Mouse (Mus musculus): ENCODE results near the gene Nmnat2. TPM values are rescaled to one million over a fixed set of nuclear protein-coding genes. Genes with fewer than 3 reads are reported as not detected.
"Not testable (repeated sequence)": the region's sequence is repeated elsewhere in the genome, so short reads cannot be mapped to it uniquely, and the experiment has no call there.

The Nmnat2 gene
- polyA plus RNA-seq, 1 experiment = 1.2 TPM

DNA sequence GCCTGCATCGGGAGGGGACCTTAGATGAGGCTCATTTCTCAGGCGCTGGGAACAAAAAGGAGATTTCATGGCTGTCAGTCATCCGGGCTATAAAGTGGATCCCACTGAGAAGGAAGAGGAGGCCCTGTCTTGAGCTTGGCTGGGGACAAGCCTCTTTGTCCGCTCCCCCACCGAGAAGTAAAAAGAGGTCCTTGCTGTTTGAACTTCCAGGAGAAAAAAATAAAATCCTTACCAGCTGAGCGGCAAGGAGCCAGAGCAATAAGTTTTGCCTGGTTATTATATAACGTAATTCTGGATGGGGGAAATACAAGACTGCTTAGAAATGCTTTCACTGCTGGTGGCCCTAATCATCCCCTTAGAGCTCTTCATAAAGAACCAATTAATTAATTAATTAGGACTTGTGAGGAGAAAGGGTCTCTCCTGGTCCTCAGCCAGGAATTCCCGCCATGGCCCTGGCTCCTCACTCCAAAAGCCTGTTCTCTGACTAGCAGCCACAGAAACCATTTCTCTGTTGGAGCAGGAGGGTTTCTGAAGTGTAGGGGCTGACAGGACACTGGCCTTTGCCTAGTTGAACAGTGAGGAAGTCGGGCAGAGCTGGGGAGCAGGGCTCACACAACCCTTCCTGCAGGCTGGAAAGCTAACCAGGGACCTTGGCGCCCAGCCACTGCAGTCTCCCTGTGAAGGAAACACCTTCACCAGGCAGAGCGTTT is 99.5 kb downstream of the Nmnat2 start:
- DNase-seq (ENCODE audit: low read depth) = no peak

DNA sequence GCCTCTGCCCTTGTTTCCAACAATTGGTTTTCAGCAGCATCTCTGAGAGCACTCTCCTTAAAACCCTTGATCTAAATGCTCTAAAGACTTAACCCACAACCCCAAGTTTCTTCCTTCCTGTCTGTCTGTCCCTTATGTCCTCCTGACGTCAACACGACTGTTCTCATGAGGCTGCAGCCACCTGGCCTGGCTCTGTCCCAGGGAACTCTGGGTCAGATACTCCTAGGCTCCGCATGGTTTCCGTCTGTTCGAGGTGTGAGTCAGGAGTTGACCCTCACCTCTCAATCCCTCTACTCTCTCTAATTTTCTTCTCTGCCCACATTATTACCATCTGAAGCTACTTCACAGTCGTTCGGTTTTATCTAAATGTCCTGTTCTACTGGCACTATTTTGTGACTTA is 103.5 kb downstream of the Nmnat2 start:
- no peak for DNase-seq (ENCODE audit: low read depth)

DNA sequence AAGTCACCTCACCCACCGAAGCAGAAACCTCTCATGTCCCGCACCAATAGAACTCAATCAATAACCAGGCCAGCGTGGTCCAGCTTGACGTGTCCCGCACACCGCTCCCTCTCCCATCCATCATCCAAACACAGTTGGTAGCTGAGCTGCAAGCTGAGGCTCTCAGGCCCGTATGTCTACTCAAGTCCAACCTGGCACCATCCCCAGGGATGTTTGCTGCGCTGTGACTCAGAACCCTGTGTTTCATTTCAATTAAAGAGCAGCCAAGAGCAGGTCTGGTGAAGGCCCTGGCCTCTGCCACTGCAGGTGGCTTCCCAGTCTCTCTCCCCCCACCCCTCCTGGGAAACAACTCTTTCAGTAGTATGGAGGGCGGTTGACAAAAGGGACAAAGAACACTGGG is 104.8 kb downstream of the Nmnat2 start:
- no peak for DNase-seq (ENCODE audit: low read depth)

DNA sequence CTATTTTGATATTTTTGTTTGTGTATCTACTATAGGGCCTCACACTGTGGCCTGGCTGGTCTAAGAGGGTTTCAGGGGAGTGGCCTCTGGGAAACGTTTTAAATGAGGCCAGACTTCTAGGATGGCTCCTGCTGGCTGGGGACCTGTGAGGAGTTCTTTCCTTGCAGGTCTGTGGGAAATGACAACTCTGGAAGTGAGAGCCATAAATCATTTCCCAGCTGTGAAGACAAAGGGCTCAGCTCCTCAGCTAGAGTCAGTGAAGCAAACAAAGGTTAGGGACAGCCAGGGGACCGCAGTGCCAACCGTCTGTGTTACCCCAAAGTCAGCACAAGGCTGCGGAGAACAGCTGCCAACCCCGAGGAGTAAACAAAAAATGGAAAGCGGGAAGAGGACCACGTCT is 107.8 kb downstream of the Nmnat2 start:
- DNase-seq (ENCODE audit: low read depth) = no peak

DNA sequence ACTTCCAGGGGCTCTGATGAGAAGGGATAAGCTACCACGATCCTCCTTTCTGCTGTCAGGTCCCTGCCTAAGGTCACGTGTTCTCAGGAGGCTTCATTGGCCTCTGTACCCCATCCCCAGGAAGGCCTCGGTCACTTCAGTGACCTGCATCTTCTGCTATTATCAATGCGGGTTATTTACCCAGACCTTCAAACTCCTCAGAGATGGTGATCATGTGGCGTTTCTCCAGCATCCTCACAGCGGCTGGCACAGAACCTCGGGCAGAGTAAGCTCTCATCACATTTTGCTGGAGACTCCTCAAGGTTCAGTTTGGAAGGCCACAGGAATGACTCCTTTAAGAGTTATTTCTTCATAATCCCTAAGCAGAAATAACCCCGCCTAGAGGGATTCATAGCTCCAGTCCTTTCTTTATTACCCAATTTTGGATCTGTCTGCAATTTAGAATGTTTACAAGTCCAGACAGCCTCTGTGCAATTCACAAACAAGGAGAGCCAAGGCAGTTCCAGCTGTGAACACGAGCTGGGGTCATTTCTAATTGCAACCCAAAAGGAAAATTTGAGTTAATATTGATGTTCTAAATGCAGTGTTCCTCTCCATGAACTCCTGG is 110.1 kb downstream of the Nmnat2 start:
- no peak for DNase-seq (ENCODE audit: low read depth)

DNA sequence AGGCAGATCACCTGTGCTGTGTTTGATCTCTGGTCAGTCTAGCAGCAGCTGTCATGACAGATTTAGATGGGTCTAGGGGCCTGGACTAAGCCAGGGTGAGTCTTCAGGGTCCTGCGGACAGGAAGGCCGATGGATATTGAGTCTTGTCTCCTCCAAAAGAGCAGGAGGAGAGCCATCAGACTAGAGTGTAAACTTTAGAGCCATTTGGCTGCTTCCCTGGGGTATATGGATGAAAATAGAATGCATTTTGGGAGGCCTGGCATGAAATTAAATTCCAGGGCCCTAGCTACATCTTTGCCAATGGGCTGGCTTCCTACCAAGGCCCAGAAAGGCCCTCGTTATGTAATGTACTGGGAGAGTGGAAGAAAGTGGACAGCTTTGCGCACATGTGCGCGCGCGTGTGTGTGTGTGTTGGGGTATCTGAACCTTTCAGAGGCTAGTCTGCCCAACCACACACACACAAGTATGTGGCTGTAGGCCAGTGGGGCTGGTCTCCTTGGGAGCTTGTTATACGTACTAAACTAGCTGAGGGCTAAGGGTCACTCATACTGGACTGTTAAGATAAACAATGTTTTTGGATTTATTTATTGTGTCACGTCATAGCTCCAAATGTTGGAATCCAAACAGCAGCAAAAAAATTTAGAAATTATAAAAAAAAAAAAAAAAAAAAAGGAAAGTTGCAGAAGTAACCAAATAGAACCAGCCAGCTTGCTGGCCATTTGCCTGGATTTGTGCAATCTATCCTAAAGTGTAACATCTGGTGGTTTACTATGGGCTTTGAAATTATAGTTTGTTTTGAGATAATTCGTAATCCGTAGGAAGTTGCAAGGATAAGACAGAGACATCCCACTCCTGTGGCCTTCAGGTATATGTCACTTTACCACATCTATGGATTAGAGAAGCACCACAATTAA is 110.9 kb downstream of the Nmnat2 start:
- DNase-seq (ENCODE audit: low read depth) = no peak

DNA sequence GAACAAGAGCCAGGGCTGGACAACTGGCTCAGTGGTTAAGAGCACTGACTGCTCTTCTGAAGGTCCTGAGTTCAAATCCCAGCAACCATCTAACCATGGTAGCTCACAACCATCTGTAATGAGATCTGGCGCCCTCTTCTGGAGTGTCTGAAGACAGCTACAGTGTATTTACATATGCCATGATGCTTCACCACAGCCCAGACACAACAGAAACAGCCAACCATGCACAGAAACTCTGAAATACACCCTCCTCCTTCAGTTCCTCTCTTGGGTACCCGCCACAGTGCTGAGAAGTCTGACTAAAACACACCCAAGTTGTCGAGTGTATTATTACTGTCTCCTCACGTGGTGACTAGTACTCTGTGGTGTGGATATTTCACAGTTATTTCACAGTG is 111.6 kb downstream of the Nmnat2 start:
- DNase-seq (ENCODE audit: low read depth) = no peak

DNA sequence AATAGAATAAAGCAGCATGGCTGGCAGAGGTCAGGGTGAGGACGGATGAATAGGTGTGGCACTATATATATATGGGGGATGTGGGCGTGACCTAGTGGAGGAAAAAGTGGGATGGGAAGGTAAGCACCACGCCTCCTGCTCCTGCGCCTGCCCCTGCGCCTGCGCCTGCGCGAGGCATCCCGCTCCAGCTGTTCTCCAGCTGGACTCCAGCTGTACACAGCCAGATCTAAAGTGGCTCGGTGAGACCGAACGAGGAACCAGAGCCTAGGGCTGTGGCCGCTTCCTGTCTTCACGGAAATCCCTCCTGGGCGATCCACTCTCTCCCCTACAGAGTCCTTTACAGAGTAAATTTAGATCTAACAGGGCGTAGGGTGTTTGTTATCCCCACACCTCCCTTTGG is 116.8 kb downstream of the Nmnat2 start:
- DNase-seq (ENCODE audit: low read depth) = no peak

DNA sequence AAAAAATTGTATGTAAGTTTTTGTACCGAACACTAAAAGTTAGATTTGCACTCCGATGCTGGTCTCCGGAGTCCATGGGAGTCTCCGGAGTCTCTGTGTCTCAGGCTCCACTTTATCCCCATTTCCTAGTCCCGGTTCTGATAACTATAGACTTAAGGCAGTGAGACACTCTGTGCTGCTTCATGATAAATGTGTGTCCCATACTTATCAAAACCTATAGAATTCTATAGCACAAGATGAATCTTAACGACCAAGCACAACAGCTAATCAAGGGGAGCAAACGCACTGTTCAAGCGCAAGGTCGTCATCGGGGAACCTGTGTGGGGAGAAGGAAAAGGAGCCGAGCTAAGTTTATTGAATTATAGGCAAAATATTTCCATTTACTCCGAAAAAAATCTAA is 117.2 kb downstream of the Nmnat2 start:
- no peak for DNase-seq (ENCODE audit: low read depth)

DNA sequence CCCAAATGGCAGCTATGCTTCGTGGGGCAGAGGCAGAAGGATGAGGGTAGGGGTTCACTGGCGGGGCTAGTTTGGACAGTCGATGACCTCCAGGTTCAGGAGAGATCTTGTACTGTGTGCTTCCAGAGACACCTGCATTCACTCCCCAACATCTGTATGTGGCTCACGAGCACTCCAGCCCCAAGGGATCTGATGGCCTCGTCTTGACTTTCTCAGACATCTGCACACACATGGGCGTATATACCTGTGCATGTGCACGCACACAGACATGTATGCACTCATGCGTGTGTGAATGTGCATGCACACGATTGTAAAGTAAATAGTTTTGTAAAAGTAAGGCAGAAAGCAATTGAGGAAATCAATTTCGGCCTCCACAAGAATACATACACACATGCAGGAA is 117.9 kb downstream of the Nmnat2 start:
- DNase-seq (ENCODE audit: low read depth) = no peak

DNA sequence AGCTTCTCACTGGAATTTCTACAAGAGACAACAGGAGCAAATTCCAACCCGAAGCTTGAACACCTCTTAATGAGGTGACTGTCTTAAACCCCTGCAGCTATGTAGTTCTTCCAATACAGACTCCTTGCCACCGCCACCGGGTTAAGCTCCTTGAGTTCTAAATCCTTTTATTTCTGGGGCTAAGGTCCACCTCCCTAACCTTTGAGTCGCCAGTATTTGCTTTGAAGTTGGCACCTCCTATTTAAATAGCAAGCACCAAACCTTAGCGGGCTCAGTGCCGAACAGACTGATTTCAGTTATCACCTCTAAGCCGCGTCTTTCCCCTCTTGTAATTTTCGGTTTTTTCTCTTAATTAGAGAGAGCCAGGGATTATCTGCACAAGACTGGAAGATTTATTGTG is 118.6 kb downstream of the Nmnat2 start:
- DNase-seq (ENCODE audit: low read depth) = no peak

DNA sequence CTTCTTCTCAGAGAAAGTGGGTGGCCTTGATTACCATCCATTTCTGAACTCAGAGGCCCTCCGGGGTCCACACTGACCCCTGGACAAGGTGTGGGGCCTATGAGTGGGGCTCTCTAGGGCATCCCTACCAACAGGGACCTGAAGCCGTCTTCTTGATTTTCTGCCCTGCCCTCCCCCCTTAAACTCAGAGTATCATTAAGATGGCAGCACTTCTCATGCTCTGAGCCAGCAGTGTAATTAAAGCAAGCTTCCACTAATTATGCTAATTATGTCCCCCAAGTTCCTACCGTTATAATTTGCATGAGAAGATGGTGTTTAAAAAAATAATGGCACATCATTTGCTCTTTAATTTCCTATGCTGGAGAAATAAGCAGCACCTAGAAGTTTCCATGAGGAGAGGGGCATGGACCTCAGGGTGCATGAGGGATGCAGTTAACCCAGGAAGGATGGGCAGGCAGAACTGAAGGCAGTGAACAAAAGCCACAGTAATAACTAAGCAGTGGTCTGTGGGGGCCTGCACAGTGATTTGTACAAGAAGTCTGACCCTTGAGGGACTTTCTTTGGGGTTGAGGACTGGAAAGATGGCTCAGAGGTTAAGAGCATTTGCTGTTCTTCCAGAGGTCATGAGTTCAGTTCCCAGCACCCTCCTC is 120.4 kb downstream of the Nmnat2 start:
- DNase-seq (ENCODE audit: low read depth) = no peak

DNA sequence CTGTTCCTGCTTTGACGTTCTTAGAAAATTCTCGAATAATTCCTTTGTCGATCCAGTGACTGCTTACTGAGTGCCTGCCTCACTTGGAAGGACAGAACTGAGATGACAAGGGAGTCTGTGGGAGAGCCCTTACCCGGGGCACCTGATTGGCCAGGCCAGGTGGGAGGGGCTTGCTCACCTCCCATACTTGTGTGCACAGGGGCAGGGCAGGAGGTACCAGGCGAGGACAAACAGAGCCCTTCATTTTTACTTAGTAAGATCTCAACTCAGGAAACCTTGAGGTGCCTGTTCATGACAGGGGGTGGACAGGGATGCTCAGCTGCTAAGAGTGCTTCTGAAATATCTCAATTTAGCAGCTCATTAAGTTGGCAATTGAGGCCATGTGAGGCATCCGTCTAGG is 121.2 kb downstream of the Nmnat2 start:
- DNase-seq (ENCODE audit: low read depth) = no peak

DNA sequence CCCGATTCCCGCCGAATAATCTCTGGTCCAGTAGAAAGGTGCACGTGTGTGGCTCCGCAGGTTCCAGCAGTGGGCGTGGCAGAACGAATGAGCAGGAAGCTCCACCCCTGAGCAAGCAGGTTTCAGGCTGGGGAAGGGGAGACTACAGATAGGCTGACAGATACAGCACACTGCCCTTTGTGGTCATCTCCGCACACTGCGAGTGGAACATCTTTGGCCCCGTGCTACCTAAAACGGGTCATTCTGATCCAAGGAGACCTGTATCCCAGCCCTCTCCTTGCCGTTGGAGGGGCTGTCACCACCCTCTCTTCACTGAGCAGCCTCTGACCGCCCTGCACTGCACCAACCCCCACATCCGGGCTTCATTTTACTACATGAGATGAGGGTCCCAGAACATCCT is 128.4 kb downstream of the Nmnat2 start:
- not testable (repeated sequence) for DNase-seq (ENCODE audit: low read depth)

DNA sequence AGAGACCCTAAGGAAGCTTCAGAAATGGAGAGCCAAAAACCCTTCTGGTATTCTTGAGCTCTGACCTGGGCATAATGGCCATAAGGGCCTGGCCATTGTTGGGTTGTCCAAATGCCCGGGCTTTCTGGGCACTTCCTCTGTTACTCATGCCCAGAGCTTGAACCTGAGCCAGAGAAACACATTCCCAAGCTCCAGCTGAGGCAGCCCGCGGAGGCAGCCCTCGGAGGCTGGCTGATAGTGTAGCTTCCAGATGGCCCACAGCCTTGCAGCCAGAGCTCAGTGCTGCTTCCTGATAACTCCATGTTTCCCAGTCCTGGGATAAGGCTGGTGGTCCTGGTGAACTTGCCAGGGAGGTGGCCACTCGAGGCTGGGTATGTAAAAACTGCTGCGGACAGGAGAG is 129.4 kb downstream of the Nmnat2 start:
- DNase-seq (ENCODE audit: low read depth) = no peak

DNA sequence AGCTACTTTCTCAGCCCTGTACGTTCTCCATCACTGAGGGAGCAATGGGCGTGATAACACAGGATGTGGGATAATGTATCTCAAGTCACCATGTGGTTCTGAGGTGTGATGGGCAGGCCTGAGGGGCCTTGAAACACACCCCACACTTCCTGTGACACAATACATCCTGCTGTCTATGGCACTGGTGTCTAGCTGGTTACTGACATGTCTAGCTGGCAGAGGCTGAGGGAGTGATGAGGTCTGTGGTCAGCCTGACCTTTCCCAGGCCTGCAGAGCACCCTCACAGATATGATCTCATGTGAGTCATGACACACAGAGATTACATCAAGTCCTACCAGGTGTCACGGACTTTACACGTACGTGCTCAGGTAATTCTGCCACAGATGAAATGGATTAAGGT is 130.4 kb downstream of the Nmnat2 start:
- DNase-seq (ENCODE audit: low read depth) = no peak

DNA sequence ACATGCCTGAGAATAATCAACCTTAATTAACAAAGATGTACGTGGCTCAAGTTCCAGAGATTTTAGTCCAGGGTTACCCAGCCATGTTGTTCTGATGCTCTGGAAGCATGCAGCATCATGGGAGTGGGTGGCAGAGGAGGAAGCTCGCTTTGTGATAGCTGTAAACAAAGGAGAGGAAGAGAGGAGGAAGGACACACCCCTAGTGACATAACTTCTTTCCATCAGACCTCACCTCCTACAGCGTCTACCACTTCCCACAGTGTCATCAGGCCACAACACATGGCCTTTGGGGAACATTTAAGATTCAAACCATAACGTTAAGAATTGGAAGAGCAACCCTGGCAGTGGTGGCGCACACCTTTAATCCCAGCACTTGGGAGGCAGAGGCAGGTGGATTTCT is 133.0 kb downstream of the Nmnat2 start:
- no peak for DNase-seq (ENCODE audit: low read depth)

DNA sequence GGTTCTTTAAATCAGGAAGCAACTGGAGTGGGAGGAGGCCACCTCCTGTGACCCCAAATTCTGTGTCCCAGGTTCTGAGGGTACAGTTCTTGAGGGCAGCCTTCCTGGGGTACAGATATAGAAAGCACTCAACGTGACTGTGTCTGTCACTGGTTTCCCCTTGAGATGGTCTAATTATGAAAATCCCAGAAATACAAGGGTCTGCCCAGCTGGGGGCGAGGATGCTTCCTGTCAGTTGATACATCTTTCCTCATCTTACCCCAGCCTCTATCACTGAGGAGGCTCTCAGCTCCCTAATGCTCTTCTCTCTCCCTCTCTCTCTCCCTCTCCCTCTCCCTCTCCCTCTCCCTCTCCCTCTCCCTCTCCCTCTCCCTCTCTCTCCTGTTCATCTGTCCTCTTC is 135.3 kb downstream of the Nmnat2 start:
- DNase-seq (ENCODE audit: low read depth) = no peak

DNA sequence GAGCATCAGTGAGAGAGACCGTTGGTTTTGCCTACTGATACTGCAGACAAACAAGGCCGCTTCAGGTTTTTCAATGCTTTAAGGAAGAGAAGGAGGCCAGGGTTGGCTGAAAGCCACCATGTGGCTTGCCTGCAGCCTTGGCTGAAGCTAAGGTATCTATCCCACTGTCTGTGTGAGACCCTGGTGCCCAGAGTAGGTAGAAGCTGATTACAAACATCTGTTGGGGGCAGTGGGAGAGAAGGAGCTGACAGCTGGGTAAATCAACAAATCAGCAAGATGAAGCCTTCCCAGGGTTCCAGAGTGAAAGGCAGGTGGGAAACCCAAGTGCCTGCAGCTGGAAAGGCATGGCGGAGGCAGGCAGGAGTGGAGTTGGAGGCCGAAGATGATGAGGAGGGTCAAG is 136.0 kb downstream of the Nmnat2 start:
- DNase-seq (ENCODE audit: low read depth) = no peak

DNA sequence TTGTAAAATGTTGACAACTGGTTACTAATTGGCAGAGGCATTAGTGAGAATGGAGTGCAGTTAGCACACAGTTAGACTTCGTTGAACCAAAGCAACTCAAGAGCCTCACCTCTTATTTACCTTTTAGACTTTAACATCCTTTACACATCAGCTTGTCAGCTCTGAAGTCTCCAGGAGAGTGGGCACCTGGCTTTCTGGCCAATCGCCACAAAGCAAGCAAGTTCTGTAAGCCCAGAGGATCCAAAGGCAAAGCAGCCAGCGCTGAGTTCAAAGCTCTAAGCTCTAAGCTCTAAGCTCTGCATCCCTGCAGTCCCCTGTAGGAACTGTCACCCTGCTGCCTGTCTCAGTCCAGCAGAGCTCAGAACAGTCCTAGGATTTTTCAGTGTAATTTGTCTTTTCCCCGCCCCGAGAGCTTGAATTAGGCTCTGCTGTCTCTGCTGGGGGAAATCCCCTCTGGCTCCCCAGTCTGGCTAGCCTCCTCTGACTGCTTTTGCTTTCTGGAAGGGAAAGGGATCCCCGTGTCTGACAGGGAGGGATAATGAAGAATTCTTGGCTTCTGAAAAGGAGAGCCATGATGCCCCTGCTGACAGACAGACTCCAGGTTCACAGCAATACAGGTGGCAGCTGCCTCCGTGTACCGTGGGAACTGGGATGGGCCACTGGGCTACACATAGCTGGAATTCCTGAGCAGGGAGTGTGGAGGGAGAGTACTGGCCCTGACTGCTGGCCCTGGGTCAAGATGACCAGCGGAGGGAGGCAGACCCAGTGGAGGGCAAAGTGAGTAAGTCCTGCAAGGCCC is 136.8 kb downstream of the Nmnat2 start:
- no peak for DNase-seq (ENCODE audit: low read depth)

DNA sequence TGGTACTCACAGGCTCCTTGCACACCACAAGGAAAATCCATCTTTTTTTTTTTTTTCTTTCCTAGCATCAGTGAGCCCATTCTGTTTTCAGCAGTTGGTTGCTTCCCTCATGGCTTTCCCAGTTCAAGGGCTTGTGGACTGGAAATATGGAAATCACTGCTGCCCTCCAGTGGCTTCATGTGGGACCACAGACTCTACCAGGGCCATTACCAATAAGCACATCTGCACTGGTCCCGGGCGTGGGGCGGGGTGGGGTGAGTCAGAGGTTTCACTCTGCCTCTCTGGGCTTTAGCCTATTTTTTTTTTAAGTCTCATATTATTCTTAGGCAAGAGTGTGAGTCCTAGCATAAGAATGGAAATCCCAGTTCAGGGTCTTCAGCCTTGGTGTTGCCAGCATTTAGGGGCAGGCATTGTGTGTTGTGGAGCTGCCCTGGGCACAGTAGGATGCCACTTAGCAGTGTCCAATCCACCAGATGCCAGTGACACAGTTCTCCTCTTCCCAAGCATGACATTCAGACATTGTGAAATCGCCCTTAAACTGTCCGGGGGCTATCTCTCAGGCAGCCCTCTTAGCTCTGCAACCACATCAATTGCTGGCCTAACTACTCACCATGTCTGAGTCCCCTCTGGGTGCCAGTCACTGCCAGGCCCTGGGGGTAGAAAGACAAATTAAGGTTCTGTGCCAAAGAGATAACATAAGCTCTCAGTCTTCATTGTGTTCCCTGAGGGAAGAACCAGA is 137.6 kb downstream of the Nmnat2 start:
- DNase-seq (ENCODE audit: low read depth) = no peak
